Mouse (Mus musculus): ENCODE measurements around the gene Ube2r2. TPM values are rescaled to one million over a fixed set of nuclear protein-coding genes. Genes with fewer than 3 reads are reported as not detected.

Gene Ube2r2
- total RNA-seq (2021) = 100 to 1,000 TPM; 101 to 103 TPM

GRCm38 (mm10) chr4:41135711-41136453 is at the start of gene Ube2r2:
Gene Ube2r2 (plus strand): TSS chr4:41135743.
- intact Hi-C loops (cut with DNase I) = no loop called here
- DNase-seq = peak; percentile 59

DNA sequence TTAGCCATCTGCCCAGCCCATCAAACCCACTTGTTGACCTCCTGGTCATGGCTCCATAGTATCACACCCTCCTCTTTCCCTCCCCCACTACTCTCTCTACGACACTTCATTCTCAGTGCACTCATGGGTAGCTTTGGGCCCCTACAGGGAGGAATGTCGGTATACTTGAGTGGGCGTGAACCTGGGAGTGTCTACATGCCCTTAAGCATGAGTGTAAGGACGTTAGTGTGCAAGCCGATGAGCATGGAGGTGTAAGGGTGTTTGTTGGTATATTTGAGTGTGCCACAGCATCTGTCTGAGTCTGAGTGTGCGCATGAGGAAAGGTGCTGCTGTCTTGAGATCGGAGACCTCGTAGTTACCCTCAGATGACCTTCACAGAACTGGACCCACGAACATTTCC is 48.6 kb upstream of the Ube2r2 start:
- intact Hi-C loops (cut with DNase I) = no loop called here
- DNase-seq = no peak

GRCm38 (mm10) chr4:41087459-41088298 is 47.9 kb upstream of the Ube2r2 start:
- no peak for DNase-seq
- intact Hi-C loops (cut with DNase I) = no loop called here

- intact Hi-C loops (cut with DNase I) = no loop called here
- DNase-seq = no peak
Measured at GRCm38 (mm10) chr4:41089189-41089588, 46.4 kb upstream of the Ube2r2 start.

- no peak for DNase-seq
- intact Hi-C loops (cut with DNase I) = no loop called here
Measured at GRCm38 (mm10) chr4:41089705-41090104, 45.8 kb upstream of the Ube2r2 start.

DNA sequence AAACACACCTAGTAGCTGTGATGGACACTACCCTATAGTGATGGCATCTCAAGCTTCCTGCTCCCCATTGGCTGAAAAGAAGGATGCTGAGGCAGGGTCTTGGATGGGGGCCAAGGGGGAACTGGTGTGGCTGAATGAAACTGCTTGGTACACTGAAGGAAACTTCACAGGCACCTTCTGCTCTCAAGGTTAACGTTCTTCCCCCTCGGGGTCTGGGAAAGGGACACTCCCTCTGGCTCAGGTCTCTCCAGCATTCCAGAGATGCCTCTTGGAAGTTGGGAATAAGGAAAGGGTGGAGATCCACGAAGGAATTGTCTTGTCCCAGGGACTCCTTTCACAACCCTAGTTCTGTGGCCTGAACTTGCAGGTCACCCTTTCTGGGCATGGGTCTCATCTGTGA is 44.2 kb upstream of the Ube2r2 start:
- DNase-seq = no peak
- intact Hi-C loops (cut with DNase I) = no loop called here

DNA sequence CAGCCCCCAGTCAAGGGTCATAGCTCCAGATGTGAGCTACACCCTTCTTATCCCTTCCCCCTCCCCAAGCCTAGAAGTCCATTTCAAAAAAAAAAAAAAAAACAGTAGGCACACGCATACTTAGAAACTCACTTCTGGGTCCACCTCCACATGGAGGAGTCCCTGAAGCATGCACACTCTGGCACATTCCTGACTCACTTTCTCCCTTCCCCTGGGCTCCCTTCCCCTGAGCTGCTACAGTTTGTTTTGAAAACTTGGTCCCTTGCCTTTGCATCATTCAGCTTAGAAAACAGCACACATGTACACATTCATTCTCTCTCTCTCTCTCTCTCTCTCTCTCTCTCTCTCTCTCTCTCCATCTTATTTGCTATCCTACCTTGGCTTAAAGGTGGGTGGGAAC is 42.6 kb upstream of the Ube2r2 start:
- intact Hi-C loops (cut with DNase I) = no loop called here

DNA sequence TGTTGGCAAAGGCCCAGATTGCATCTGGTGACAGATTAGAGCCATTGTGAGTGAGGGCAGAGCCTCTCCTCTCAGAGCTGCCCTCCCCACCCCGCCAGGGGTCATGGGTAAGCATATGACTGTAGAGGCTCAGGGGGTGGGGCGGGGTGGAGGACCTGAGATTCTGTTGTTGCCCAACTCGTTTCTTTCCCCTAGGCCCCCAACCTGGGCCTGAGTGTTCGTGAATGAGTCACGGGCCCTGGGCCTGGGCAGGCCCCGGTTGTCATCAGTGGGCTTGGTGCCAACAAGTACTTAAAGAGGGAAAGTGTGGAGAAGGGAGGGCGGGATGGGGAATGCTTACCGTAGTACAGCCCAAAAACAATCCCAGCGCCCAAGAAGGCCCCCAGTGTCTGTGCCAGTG is 41.2 kb upstream of the Ube2r2 start:
- intact Hi-C loops (cut with DNase I) = no loop called here
- DNase-seq = no peak

More for the DNA sequence above, 42.6 kb upstream of the Ube2r2 start:
- DNase-seq = no peak

- intact Hi-C loops (cut with DNase I) = no loop called here
- DNase-seq = no peak
Measured at GRCm38 (mm10) chr4:41096169-41096568, 39.4 kb upstream of the Ube2r2 start.

- DNase-seq = no peak
- intact Hi-C loops (cut with DNase I) = no loop called here
Measured at GRCm38 (mm10) chr4:41096794-41097193, 38.7 kb upstream of the Ube2r2 start.

- DNase-seq = no peak
- intact Hi-C loops (cut with DNase I) = no loop called here
Measured at GRCm38 (mm10) chr4:41097381-41097780, 38.2 kb upstream of the Ube2r2 start.

GRCm38 (mm10) chr4:41097871-41098576 is 37.5 kb upstream of the Ube2r2 start, which contains the start of gene Aqp3:
Gene Aqp3 (minus strand): TSS chr4:41098183.
- peak; percentile 59 for DNase-seq
- intact Hi-C loops (cut with DNase I) = no loop called here

DNA sequence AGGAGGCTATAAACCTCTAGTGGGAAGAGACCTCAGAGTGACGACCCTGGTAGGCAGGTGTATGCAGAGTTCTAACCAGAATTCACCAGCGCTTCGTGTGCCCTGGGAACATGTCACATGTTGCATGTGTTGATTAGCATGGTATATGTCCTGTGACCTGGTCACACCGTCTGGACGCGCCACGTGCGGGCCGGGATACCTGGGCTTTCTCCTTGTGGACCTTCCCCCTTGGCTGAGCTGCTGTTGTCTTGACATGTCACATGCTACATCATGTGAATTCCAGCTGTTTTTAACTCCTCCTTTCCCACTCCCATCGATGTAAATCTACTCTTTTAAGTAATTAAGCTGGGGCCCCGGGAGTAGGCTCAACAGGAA is 37.0 kb upstream of the Ube2r2 start:
- DNase-seq = no peak
- intact Hi-C loops (cut with DNase I) = no loop called here

GRCm38 (mm10) chr4:41100986-41101385 is 34.6 kb upstream of the Ube2r2 start:
- intact Hi-C loops (cut with DNase I) = no loop called here
- no peak for DNase-seq

- DNase-seq = no peak
- intact Hi-C loops (cut with DNase I) = no loop called here
Measured at GRCm38 (mm10) chr4:41102901-41103300, 32.6 kb upstream of the Ube2r2 start.

DNA sequence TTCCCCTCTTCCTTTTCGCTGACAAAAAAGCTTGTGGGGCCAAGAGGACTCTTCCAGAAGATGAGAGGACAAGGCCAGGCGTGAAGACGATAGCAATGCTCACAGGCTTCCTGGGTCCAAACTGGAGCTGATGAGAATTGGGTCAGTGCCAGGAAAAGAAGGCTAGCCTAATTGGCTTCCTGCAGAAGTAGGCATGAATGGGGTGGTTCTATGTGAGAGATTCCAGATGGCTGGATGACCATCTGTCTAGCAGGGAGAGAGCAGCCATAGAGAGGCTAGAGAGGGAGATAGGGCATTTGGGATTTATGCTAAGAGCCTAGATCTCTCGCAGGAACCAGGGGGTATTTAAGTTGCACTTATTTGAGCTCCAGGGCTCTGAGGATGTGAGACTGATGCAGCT is 28.1 kb upstream of the Ube2r2 start:
- DNase-seq = no peak
- intact Hi-C loops (cut with DNase I) = no loop called here

DNA sequence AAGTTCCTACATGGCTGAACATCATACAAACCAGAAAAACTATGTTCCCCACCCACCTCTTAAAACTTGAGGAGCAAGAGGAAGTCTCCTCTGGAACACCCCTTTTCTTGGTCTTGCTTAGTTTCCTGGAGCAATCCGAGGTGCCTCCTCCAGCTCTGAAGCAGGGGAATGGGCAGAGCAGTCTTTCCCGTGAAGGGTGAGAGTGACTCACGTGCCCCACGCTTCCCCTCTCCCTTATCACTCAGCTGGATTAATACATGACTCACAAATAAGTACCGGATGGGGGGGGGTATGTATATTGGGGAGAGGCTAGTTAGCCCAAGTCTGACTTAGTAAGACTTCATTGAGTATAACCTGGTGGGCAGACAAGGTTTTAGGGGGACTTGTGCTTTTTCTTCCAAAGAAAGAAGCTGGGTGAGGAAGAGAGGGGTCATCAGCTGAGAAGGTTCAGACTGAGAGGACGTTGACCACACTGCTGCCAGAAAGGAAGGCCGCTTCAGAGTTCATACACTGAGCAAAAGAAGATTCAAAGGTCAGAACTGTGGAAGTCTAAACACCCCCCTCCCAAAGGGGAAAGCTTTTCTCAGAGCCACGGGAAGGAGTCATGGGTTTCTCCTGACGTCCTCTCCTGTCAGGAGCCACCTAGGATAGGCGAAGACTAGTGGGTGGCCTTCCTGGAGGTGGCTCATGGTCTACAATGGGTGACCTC is 26.7 kb upstream of the Ube2r2 start:
- intact Hi-C loops (cut with DNase I) = no loop called here
- DNase-seq = no peak

DNA sequence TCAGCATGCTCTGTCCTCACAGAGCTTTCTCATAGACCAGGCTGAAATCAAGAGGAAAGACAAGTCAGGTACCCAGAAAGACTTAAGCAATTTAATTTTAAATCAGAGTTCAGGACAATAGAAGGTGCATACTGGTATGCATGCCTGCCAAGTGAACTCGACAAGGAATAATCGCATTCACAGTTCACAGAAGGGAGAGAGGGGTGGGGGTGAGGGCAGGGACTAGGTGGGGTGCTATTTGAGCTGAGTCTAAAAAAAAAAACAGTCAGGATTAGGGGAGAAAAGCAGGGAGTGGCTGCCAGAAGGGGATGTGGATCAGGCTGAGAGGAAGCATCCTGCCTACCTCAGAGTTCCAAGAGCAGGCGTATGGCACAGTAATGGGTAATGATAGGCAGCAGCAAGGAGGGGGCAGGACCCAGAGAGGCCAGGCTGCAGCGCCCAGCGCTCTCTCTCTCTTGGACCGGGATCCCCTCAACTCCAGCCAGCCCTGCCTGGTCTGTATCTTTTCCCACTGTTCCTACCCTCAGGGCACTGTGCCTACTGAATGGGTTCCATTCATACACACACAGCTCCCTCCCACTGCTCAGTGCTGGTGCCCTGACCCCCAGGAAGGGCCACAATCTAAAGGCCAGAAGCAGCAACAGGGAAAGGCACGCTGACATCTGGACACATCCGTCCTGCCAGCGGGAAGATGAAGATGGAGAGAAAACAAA is 21.0 kb upstream of the Ube2r2 start:
- no peak for DNase-seq
- intact Hi-C loops (cut with DNase I) = loop anchor here (5.0 kb wide), 1 partner anchor 62 kb away; no protein-coding TSS in a partner anchor

DNA sequence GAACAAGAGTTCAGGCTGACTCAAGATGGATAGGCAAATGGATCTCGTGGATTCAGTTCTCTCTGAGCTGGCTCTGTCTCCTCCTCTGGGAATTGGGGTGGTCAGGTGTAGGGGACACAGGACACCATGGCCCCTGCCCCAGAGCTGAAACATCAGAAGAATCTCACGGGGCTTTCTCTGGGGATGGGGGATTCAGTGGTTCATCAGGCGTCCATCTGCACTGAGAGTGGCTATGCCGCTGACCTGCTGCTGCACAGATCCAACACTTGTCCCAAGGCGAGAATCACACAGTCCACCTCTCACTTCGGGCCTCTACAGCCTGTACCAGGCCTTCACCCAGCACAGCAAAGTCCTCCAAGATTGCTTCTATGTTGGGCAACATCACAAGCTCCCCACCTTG is 20.5 kb upstream of the Ube2r2 start:
- DNase-seq = no peak
- intact Hi-C loops (cut with DNase I) = loop anchor here (5.0 kb wide), 1 partner anchor 63 kb away; no protein-coding TSS in a partner anchor

DNA sequence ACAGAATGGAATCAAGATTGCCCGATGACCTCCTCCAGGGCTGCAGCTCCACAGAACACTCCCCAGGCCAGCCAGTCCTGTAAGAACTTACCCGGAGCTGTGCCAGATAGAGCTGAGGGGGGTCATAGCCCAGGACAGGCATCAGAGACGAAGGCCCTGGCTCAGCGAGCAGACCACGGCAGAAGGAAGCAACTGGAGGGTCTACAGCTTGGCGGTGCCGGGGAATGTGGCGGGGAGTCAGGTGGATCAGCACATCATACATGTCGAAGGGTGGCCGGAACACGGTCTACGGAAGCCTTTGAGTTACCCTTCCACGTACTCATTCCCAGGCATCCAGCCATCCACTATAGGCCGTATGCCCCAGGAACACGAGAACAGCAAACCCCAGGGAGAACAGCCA is 19.8 kb upstream of the Ube2r2 start:
- intact Hi-C loops (cut with DNase I) = loop anchor here (5.0 kb wide), 1 partner anchor 63 kb away; no protein-coding TSS in a partner anchor

More for the DNA sequence above, 19.8 kb upstream of the Ube2r2 start:
- DNase-seq = no peak

All from left cerebral cortex, postnatal 4 days (tissue).